Mouse (Mus musculus) olfactory bulb, adult 2 months (tissue): ENCODE results near the gene Ndufab1. TPM values are rescaled to one million over a fixed set of nuclear protein-coding genes. Genes with fewer than 3 reads are reported as not detected.
A peak's percentile ranks its signal among the peaks of the same experiment; 100 is the strongest.

Source experiments
- H3K27ac ChIP-seq: fragments of 200-500 bp; 2 replicates; pipeline ENCODE4 v1.5.1; 2012; ENCODE audit warnings: low read depth, low read length; ENCODE audit not compliant: insufficient read depth
- H3K4me1 ChIP-seq: fragments of 200-500 bp; 2 replicates; pipeline ENCODE4 v1.6.1; 2012; ENCODE audit warnings: low read length; ENCODE audit not compliant: control insufficient read depth, insufficient read depth
- H3K4me3 ChIP-seq: fragments of 200-500 bp; 2 replicates; pipeline ENCODE4 v1.5.1; 2012; ENCODE audit warnings: mild to moderate bottlenecking, low read depth, low read length, moderate library complexity; ENCODE audit not compliant: insufficient read depth
- CTCF ChIP-seq: fragments of 200-500 bp; IDR thresholded peaks from 2 replicates; pipeline ENCODE4 v1.5.1; 2012; ENCODE audit warnings: low read depth, mild to moderate bottlenecking, low read length, moderate library complexity; ENCODE audit not compliant: insufficient read depth
- POLR2A ChIP-seq: fragments of 200-500 bp; IDR thresholded peaks from 2 replicates; pipeline ENCODE4 v1.6.1; 2012; ENCODE audit warnings: mild to moderate bottlenecking, low read depth, low read length, moderate library complexity; ENCODE audit not compliant: insufficient read depth
- WGBS: fragments of 180-500 bp; shearing (Covaris S2); methylation state at CpG from one replicate; pipeline ENCODE4 v1.1.7; 2018; 5-methylcytosine and 5-hydroxymethylcytosine counted together
- polyA plus RNA-seq: library from polyadenylated mRNA; stranded (reverse); fragments of >200 nt; gene quantifications from 2 replicates; pipeline ENCODE4 v1.2.4, GENCODE M21; 2012; ENCODE audit warnings: low replicate concordance; ENCODE audit not compliant: missing spikeins, insufficient read depth, insufficient read length

The Ndufab1 gene
- polyA plus RNA-seq, 1 experiment, result not detected

DNA sequence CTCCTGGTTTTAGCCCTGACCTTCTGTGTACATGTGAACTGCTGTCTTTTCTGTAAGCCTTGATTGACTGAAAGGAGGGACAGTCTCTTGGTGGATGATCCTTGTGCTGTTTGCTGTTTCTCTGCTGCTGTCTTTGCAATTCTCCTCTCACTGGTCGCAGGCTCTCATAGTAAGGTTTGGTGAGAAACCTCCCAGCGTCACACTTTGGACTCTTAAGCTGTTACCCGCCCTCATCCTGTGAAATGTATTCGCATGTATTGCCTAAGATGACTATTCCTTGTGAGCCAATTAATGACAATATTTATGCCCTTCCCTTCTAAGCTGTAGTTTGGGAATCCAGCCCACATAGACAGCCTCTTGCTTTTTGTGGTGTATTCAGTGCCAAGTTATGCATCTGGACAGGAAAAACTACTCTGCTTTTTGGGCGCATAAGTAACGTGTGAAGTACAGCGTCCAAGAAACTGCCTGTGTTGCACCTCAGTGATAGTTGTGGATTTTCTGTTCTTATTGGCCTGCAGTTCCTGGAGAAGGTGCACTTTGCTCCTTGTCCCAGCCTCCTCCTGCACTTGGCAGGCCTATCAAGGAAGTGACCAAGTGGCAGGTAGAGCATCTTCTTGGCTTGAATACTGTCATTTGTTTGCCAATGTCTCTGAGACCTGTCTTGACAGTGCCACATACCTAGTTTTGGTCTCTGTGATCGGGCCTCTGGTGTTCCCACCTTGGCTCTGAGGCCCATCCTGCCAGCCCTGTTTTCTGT lies 21.7 kb downstream of the Ndufab1 start:
- TF ChIP-seq POLR2A (no peak), CTCF (no peak)
- H3K27ac ChIP-seq, result no peak overlapping the region
- WGBS, result 79% methylated on average over 8 of the region's 8 CpGs
- no peaks in the 10 kb centered on the region for H3K4me1 ChIP-seq
- no peak overlapping the region for H3K4me3 ChIP-seq

DNA sequence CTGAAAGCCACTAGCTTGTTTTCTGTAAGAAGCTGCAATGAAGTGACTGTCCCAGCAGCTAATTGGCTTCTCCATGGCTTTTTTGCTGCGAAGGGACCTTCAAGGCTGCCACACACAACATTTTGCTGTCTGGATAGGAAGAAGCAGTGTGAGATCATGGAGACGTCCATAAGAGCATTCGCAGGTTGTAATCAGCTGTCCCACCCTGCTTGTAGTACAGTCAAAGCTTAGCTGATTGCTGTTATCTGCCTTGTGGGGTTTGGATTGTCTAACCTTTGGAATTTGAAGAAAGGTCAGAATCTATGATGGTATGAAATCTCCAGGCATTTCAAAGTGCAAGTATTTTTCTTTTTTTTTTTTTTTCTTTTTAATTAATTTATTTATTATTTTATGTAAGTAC lies 27.3 kb downstream of the Ndufab1 start:
- TF ChIP-seq POLR2A, result no peak
- no peak for TF ChIP-seq CTCF
- Histone ChIP-seq H3K4me3 (no peak overlapping the region), H3K4me1 (no peaks in the 10 kb centered on the region), H3K27ac (no peak overlapping the region)
- 82% methylated on average over 3 of the region's 3 CpGs for WGBS

DNA sequence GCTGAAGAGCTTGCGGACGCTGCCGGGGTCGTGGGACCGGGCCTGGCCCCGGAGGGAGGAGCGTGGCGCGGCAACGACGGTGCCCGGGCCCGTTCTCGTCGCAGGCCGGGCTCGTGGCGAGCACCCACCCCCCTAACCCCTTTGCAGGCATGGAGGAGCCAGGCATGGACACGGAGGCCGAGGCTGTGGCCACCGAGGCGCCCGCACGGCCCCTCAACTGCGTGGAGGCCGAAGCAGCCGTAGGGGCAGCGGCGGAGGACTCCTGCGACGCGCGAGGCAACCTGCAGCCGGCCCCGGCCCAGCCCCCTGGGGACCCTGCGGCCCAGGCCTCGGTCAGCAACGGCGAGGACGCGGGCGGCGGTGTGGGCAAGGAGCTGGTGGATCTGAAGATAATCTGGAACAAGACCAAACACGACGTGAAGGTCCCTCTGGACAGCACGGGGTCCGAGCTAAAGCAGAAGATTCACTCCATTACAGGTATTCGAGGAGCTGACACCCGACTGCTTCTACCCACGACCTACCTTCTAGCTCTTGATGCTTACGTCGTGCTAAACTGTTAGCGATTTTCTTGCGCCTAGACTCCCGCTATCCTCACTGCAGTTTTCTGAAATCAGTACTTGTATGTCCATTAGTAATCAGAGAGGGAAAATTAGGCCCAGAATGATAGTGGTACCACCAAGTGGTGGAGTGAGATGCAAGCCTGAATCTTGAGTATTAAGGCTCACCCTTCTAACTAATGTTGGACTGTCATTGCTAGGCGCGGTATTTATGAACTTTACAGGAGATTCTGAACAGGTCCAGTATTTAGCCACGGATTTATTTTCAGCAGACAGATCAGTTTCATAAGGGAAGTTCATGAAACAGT lies 33.9 kb downstream of the Ndufab1 start:
- Histone ChIP-seq H3K4me3 (peak overlapping the region; percentile 90), H3K4me1 (peaks cover 3% of the 10 kb centered on the region), H3K27ac (peak overlapping the region; percentile 67)
- 1% methylated on average over 58 of the region's 58 CpGs for WGBS
- no peak for TF ChIP-seq POLR2A
- no peak for TF ChIP-seq CTCF

DNA sequence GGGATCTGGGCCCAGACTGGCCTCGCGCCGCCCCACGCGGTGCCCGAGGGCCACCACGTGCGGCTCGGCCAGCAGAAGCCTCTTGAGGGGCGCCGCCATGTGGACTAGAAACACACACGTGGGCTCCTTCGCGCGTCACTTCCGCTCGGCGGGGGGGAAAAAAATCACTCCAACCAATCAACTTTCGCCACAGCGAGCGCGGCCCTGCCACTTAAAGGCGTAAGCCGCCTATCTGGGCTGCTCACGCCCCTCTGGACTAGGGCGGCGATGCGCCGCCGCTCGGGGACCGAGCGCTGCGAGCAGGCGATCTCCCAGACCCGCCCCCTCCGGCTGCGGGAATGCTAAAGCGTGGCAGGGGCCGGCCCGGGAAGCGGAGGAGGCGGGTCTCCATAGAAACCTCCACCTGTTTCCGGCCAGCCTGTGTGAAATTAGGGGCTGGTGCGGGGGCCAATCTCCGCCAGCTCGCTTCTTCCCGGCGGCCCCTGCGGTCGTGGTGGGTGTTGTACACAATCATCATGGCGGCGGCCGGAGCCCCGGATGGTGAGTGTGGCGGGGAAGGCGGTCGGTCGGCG lies 34.7 kb downstream of the Ndufab1 start, which contains the start of the genes Ubfd1 and Ears2:
Ubfd1 (plus strand) TSS at position 231 of the 572 bp plus-strand sequence.
Ears2 (minus strand) TSS at position 319 of the 572 bp plus-strand sequence.
- H3K4me1 ChIP-seq, result peaks cover 3% of the 10 kb centered on the region
- H3K4me3 ChIP-seq, result peak within 1 kb of the TSS; percentile 90
- H3K27ac ChIP-seq, result peak within 1 kb of the TSS; percentile 83
- whole genome bisulfite sequencing, result under 1% methylated on average over 60 of the region's 60 CpGs
- TF ChIP-seq CTCF (no peak), POLR2A (peak; percentile 58; the same call in 1 of the 2 replicates)

DNA sequence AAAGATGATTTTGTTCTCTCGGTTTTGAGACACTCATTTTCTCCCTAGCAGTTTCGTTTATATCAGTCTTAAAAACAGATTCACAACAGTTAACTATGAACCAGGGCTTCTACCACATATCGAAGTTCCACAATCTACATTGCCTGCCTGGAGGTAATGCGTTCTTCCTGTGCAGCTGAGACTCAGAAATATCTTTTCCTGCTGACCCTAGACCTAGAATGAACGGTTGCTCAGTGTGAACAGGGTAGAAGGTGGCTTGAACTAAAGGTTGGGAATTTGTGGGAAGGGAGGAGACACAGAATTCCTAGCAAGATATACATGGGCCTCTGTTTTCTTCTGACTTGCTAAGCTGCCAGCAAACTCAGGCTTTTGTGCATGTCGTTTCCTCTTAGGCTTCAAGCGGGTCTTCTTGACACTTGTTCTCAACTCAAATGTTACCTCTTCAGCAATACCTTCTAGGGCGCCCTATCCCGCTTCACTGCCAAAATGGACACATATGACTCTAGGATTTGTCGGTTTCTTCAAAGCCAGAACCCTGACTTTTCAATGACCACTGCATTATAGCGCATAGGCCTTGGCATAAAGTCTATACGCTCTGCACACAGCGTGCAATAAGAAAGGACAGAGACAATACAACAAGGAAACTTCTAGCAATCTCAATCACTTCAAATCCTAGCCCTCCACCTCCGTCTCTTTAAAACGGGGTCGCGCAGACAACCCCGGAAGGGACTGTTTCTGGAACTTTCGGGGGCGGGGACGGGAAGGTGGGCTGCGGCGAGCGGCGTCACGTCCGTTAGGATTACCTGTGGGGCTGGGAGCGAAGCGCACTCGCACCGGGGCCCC lies 35.4 kb downstream of the Ndufab1 start:
- Histone ChIP-seq H3K4me3 (peak overlapping the region; percentile 90), H3K4me1 (peaks cover 3% of the 10 kb centered on the region), H3K27ac (peak overlapping the region; percentile 83)
- TF ChIP-seq POLR2A (no peak), CTCF (no peak)
- 14% methylated on average over 31 of the region's 31 CpGs for WGBS

DNA sequence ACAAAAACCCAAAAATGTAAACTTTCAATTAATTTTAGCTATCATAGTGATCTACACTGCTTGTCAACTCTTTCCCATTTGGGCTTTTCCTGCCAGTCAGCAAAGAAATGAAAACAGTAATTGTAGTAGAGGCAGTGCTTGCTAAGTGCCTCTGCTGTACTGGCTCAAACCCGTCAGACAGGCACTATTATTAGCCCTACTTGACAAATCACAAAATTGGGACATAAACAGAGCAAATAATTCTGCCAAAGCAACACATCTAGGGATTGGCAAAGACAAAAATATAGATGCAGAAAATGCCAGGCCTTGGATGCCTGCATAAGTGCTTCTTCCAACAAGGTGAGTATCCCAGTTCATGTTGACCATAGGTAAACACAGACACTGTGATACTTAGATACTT lies 36.0 kb downstream of the Ndufab1 start:
- 49% methylated on average over 1 of the region's 1 CpGs for WGBS

DNA sequence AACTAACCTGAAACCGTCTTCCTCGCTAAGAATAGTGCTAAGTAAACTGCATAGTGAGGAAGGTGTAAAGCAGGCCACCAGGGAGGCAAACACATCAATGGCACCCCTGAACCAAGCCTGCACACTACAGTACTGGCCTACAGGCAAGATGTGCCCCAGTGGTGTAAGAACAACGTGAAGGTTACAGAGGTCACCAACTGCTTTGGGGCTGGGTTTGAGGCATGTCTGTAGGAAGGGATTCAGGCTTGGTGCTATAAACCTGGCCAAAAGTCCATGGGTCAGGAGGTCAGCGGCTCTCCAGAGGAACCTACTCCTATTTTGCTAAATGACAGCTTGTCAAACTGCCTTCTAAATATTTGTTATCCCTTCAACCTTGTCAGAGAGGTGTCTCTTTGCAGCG lies 45.1 kb downstream of the Ndufab1 start:
- no peak for TF ChIP-seq POLR2A
- no peak for TF ChIP-seq CTCF
- WGBS, result 96% methylated on average over 5 of the region's 5 CpGs
- H3K4me3 ChIP-seq, result no peak overlapping the region
- H3K4me1 ChIP-seq, result no peaks in the 10 kb centered on the region
- H3K27ac ChIP-seq, result no peak overlapping the region

More for the DNA sequence above, 36.0 kb downstream of the Ndufab1 start:
- H3K4me1 ChIP-seq, result peaks cover 3% of the 10 kb centered on the region
- H3K4me3 ChIP-seq, result no peak overlapping the region
- H3K27ac ChIP-seq, result no peak overlapping the region
- TF ChIP-seq POLR2A (no peak), CTCF (no peak)

DNA sequence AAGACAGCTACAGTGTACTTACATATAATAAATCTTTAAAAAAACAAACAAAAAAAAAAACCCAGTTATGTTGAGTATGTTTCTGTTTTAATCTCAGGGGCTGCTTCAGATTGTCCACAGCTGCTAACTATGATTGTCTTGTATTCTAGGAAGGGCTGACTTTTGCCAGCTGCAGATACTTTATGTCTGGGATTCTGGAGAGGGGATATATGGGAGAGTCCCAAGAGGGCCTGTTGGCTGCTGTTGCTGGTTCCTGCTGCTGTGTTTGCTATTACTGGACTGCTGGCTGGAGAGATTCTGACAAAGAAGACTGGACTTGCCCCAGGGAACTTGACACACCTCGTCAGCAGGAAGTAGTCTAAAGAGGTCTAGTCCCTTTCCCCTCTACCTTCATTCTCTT lies 50.9 kb downstream of the Ndufab1 start:
- TF ChIP-seq CTCF (no peak), POLR2A (no peak)
- no peaks in the 10 kb centered on the region for H3K4me1 ChIP-seq
- H3K27ac ChIP-seq, result no peak overlapping the region
- 81% methylated on average over 1 of the region's 1 CpGs for WGBS
- no peak overlapping the region for H3K4me3 ChIP-seq

DNA sequence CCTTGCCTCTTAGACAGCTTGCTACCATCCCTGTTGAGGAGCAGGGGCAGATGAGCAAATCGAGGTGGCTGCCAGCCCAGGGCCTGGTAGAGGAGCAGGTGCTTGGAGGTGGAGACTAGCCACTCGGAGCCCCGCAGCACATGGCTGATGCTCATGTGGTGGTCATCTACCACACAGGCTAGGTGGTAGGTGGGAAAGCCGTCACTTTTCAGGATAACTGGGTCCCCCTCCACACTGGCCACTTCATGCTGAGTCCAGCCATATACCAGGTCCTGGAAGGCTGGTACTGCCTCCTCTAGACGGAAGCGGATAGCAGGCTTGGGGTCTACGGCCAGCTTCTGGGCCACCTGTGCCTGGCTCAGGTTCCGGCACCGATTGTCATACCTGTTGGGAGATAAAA lies 53.5 kb downstream of the Ndufab1 start:
- no peak overlapping the region for H3K27ac ChIP-seq
- H3K4me3 ChIP-seq, result no peak overlapping the region
- no peak for TF ChIP-seq POLR2A
- no peak for TF ChIP-seq CTCF
- WGBS, result 96% methylated on average over 9 of the region's 9 CpGs
- H3K4me1 ChIP-seq, result 0 out of 2 replicates have a peak, but pooled peaks cover 3% of the 10 kb centered on the region
